Mouse (Mus musculus) c-Kit-positive CD71-negative TER-119-negative erythroid progenitor cells, embryonic 14.5 days (primary cell): ENCODE data around the gene Hils1.

ENCODE experiments used
- DNase-seq: peaks from one replicate; pipeline ENCODE4 v3.0.0-alpha.2; 2013; ENCODE audit warnings: low read depth

Hils1 gene

DNA sequence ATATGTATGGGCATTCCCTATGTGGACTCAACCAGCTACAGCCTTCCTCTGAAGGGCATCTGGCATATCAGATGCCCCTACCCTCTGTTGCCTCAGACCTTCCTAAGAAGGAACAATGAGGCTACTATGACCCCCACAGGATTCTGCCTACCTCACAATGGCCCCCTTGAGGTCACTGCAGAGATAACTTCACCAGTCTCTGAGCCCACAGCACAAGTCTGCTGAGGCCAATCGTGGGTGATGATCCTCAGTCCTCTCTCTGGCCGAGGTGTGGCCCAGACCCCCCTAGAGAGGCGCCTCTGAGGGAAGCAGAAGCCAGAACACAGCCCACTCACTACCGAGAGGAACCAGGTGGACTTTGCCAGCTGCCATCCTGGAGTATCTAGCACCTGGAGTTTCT lies at the start of gene Hils1:
Gene Hils1, plus strand, starts transcription at position 175 of the 400 bp plus-strand sequence.
- no peak for DNase-seq

DNA sequence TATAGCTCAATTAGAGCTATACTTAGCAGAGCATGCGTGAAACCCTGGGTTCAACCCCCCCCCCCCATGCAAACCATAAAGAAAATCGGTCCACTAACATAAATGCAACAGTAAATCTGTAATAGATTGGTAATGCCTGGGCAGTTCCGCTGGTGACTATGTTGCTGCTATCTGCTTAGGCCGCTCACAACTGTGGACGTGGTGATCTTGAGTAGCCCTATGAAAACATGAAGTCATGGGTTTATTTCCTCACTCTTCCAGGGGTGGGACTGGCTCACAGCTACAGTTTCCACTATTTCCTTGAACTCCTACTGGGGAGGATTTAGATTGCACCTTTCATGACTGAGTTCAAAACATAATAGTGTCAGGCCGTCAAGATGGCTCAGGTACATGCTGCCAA lies 49.7 kb upstream of the Hils1 start:
- DNase-seq: no peak

DNA sequence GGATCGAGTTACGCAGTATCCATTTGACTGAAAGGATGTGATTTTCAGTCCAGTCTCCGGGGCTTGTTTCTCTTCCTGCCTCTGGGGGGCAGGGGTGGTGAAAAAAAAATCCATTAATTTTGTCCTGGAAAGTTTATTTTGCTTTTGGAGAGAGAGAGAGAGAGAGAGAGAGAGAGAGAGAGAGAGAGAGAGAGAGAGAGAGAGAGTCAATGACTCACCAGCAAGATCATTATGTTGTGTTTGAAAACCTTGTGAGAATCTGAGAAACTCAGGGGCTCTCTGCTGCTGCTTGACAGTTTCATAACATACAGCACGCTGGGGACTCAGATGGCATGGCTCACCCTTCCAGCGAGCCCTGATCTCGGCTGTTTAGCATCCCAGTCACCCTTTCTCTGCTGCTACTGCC lies 46.4 kb upstream of the Hils1 start:
- DNase-seq: no peak

DNA sequence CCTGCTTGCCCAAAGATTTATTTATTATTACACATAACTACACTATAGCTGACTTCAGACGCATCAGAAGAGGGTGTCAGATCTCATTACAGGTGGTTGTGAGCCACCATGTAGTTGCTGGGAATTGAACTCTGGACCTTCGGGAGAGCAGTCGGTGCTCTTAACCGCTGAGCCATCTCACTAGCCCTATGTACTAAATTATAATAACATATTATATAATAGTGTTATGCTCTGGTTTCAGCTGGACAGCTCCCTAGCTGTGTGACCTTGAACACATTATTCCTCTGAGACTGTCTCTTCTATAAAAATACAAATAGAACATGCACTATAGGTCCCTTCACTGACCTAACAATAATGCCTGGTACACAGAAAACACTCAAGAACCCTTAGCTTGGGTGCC lies 42.4 kb upstream of the Hils1 start:
- no peak for DNase-seq

DNA sequence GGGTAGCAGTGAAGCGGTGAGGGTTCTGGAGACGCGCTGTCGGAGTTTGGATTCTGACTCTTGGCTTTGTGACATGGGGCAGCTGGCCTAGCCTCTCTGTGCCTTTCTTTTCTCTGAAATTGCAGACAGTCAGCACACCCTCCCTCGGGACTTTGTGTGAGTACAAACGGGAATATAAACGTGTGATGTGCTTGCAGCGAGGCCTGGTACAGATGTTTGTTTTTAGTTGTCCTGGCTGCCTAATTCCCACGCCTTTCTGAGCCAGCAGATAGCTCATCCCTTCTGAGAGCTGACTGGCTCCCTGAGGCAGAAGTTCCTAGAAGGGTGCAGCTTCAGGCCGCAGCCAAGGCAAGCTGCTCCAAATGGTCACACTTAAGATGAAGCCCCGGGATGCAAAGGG lies 41.0 kb upstream of the Hils1 start:
- DNase-seq: no peak

DNA sequence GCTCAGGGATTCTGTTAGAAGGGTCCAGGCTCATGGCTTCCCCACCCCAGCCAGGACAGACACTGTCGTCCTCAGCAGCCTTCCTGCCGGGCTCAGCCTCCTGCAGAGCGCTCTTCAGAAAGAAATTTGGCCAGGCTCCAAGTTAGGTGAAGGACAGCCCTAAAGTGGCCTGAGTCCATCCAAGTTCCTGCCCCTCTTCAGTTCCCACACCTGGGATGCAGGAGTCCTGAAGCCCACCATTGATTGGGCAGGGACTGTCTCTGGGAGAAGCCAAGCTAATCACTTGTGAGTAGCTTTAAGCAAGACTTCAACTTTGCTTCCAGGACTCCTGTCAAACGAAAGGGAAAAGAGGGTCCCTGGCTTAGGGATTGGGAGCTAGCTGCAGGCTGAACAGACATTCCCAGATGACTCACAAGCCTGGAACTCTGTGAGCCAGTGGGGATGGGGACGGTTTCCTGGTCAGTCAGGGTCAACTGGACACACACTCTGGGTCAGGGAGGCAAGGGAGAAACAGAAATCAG lies 39.6 kb upstream of the Hils1 start:
- no peak for DNase-seq

GRCm38 (mm10) chr11:94928820-94929219 lies 38.6 kb upstream of the Hils1 start:
- no peak for DNase-seq

DNA sequence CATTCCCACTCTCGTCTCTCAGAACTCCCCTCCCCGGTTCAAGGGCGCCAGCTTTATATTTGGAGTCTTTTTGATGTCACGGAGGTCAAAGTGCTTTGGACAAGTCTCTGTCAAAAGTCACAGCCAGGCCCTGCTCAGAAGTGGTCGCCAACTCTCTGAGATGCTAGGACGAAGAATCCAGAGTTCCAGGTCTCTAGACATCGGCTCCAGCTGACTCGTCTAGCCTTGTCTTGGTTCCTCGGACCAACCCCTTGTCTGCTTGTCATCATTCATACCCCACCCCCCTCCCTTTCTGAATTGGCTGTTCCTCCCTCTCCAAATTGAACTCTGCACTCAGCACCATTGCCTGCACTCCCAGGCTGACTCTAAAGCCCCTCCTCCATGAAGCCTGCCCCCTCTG lies 37.8 kb upstream of the Hils1 start:
- DNase-seq: no peak

- DNase-seq: no peak
These were observed 37.2 kb upstream of the Hils1 start for GRCm38 (mm10) chr11:94930151-94930550.

DNA sequence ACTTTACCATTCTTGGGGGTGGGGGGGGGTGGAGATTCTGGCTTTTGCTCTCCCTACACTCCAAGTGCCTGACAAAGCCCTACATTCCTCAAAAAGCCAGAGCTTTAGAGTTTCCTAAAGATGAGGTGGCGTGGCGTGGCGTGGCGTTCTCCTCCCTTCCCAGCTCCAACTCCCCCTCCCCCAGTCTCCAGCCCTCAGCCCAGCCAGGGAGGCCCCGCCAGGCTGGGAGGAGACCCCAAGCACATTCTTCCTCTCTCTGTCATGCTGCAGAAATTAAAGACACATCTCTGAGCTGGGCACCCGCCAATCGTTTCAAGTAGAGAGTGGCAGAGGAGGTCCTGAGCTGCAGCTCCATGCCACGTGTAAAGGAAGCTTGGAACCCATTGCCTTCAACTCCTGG lies 33.8 kb upstream of the Hils1 start:
- no peak for DNase-seq

DNA sequence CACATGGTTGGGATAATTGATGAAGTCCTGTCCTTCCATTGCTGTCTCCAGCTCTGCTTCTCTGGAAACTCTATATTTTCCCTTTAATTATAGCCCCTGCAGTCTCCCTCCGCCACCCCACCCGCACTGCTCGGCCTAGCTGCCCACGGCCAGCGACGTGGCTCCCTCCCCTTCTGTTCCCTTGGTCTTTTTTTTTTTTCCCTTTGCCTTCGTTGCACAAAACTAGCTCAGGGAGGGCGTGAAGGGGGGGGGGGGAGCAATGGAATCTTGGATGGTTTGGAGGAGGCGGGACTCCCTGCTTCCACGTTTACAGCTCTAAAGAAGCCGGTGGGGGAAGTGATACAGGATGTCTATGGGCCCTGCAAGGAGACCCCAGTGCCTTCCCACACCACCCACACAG lies 32.9 kb upstream of the Hils1 start:
- DNase-seq: no peak

DNA sequence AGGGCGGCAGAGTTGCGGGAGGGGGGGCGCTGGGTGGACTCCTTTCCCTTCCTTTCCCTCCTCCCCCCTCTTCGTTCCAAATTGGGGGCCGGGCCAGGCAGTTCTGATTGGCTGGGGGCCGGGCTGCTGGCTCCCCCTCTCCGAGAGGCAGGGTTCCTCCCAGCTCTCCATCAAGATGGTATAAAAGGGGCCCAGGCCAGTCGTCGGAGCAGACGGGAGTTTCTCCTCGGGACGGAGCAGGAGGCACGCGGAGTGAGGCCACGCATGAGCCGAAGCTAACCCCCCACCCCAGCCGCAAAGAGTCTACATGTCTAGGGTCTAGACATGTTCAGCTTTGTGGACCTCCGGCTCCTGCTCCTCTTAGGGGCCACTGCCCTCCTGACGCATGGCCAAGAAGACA lies 31.3 kb upstream of the Hils1 start, which contains the start of gene Col1a1:
Gene Col1a1, plus strand, starts transcription at position 180 of the 400 bp plus-strand sequence.
- no peak for DNase-seq

- peak; percentile 85 for DNase-seq
These were observed 30.5 kb upstream of the Hils1 start for GRCm38 (mm10) chr11:94936851-94937295.

DNA sequence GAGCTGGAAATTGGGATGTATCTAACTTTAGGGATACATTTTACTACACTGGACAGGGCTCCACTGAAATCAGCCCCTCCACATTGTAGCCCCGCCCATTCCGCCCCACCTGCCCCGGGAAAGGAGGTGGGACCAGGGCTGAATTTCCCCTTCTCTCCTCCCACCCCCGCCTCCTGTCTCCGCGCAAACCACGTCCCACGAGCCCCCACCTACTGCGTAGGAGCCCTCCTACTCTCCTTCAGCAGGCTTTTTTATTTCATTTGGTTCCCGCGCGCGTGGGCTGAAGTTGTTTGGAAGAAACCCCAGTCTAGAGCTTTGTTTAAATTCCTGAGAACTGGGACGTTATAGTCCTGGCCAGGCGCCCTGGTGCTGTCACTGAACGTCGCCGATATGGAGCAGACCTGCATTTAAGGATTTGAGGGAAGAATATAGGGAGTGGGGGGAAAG lies 30.0 kb upstream of the Hils1 start:
- DNase-seq: no peak

DNA sequence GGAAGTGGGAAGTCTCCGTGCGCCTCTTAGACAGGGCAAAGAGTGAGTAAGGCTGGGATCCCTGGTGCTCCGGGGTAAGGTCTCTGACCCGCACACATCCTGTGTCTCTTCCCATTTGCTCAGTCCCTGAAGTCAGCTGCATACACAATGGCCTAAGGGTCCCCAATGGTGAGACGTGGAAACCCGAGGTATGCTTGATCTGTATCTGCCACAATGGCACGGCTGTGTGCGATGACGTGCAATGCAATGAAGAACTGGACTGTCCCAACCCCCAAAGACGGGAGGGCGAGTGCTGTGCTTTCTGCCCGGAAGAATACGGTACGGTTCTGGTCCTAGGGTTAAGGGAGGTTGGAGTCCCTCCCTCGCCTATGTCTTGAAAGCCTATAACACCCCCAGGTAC lies 29.6 kb upstream of the Hils1 start:
- no peak for DNase-seq

DNA sequence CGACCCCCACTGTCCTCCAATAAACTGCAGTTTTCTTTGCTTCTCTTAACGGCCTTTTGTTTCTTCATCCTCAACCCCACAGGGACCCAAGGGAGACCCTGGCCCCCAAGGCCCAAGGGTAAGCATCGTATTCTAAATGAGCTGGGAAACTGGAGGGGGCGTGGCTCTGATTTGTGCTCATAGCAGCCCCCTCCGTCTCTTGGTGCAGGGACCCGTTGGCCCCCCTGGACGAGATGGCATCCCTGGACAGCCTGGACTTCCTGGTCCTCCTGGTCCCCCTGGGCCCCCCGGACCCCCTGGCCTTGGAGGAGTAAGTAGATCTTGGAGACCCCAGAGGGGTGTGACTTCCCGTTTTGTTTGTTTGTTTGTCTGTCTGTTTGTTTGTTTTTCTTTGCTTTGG lies 29.1 kb upstream of the Hils1 start:
- no peak for DNase-seq

DNA sequence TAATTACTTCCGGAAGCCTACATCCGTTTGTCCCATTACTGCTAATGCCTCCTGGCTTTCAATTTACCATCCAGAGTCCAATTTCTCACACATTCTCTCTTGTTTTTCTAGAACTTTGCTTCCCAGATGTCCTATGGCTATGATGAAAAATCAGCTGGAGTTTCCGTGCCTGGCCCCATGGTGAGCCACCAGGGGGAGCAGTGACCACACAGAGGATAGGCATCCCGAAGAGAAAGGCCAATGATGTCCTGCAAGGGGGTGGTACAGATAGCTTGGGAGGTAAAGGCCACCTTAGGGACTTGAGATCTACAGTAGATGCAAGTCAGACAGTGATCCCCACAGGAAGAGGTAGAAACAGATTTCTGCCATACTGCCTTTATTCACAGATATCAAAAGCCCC lies 28.1 kb upstream of the Hils1 start:
- peak; percentile 53 for DNase-seq

DNA sequence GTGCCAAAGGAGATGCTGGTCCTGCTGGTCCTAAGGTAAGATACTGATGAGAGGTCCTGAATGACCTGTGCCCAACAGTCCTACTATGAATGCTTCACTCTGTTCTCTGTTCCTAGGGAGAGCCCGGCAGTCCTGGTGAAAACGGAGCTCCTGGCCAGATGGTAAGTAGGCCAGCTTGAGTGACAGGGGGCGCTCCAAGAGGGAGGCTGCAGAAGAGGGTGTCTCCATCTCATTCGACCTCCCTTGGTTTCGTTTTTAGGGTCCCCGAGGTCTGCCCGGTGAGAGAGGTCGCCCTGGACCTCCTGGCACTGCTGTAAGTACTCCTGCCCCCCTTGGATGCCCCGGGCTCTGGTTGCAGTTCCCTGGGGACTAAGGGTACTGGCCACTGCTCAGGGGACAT lies 26.3 kb upstream of the Hils1 start:
- DNase-seq: no peak

DNA sequence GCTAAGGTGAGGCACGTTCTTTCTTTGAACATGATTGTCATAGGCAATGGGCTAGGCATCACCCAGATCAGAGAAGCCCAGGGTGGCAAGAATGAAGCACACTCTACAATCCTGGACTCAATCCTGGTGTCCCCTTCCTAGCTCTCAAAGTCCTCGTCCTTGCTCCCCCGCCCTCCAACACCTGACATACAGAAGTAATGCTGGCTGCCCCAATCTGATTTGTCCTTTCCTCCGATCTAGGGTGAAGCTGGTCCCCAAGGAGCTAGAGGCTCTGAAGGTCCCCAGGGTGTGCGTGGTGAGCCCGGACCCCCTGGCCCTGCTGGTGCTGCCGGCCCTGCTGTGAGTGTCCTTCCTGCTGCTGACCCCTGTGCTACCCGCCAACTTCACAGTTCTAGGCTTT lies 25.6 kb upstream of the Hils1 start:
- DNase-seq: no peak

GRCm38 (mm10) chr11:94942282-94943023 lies 24.9 kb upstream of the Hils1 start:
- DNase-seq: peak; percentile 50

GRCm38 (mm10) chr11:94943054-94943453 lies 24.3 kb upstream of the Hils1 start:
- no peak for DNase-seq

DNA sequence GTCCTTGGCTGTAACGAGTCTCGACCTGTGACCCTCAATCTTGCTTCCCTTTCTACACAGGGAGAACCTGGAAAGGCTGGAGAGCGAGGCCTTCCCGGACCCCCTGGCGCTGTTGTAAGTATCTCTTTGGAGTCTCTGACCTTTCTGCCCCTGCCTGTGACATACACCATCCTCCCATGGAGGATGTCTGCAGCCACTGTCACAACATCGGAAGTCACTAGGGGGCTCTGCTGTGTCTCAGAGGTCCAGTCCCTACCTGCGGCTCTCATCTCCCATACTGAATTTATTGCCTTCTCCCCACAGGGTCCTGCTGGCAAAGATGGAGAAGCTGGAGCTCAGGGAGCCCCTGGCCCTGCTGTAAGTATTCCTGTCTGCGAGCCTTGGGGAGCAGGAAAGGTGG lies 23.1 kb upstream of the Hils1 start:
- DNase-seq: no peak

- no peak for DNase-seq
These were observed 22.2 kb upstream of the Hils1 start for GRCm38 (mm10) chr11:94945236-94945635.

- no peak for DNase-seq
These were observed 15.2 kb upstream of the Hils1 start for GRCm38 (mm10) chr11:94952169-94952568.
